Mouse (Mus musculus): Measurements from ENCODE around the gene Cpb2.
A peak's percentile ranks its signal among the peaks of the same experiment; 100 is the strongest.

The Cpb2 gene

GRCm38 (mm10) chr14:75246024-75247000 lies 4.2 kb downstream of the Cpb2 start:
- no peak for DNase-seq (ENCODE audit: low spot score)

- DNase-seq (ENCODE audit: low spot score) = no peak
Observed at GRCm38 (mm10) chr14:75250432-75250831, 8.3 kb downstream of the Cpb2 start.

GRCm38 (mm10) chr14:75256521-75256920 lies 14.4 kb downstream of the Cpb2 start:
- no peak for DNase-seq (ENCODE audit: low spot score)

DNA sequence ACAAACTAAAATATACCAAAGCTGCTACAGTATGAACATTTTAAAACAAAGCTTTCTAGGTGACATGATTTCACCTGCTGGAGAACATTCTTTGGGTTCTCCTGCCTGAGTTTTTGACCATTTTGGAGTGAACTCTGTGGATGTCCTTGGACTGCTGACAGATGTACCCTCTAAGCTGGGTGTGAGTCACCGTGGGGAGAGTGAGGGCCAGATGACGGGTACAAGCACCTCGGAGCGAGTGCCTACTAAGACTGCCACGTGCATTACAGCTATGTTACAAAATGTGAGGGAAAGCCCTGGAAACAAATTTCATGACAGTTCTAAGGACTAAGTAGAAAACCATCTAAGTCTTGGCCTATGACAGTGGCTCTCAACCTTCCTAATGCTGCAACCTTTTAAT lies 27.4 kb downstream of the Cpb2 start:
- no peak for DNase-seq (ENCODE audit: low spot score)

DNA sequence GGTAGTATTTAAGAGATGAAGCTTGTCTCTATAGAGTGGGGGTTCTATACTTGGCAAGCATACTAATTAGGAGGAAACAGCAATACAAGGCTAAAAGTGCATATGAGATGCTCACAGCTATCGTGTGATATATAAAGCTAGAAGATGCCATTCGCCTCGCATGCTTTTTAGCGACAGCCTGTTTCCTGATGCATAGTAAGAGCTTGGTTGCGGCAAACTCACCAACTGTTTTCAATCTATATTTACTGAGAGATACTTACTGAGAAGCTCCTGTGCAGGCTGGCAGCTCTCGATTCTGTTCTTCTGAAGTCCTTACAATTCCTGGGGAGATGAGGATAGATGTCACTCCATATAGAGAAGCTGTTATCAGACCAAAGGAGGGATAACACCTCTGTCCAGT lies 37.6 kb downstream of the Cpb2 start:
- DNase-seq (ENCODE audit: low spot score) = no peak

DNA sequence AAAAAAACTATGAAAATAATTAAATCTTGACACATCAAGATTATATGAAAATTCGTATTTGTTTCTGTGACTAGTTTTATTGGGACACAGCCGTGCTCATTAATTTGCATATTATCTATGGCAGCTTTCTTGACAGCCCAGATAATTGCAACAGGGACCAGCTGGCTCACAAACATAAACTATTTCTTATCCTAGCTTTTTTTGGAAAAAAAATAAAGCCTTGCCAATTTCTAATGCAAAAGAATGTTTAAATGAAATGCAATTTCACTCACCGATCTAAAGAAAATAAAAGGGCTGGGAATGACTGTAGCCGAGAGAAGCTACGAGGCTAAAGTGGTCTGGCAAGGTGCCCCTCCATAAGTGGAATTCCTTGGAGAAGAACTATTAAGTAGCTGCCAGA lies 38.3 kb downstream of the Cpb2 start:
- no peak for DNase-seq (ENCODE audit: low spot score)

GRCm38 (mm10) chr14:75283609-75284192 lies 41.6 kb downstream of the Cpb2 start:
- DNase-seq (ENCODE audit: low spot score) = peak; percentile 3

DNA sequence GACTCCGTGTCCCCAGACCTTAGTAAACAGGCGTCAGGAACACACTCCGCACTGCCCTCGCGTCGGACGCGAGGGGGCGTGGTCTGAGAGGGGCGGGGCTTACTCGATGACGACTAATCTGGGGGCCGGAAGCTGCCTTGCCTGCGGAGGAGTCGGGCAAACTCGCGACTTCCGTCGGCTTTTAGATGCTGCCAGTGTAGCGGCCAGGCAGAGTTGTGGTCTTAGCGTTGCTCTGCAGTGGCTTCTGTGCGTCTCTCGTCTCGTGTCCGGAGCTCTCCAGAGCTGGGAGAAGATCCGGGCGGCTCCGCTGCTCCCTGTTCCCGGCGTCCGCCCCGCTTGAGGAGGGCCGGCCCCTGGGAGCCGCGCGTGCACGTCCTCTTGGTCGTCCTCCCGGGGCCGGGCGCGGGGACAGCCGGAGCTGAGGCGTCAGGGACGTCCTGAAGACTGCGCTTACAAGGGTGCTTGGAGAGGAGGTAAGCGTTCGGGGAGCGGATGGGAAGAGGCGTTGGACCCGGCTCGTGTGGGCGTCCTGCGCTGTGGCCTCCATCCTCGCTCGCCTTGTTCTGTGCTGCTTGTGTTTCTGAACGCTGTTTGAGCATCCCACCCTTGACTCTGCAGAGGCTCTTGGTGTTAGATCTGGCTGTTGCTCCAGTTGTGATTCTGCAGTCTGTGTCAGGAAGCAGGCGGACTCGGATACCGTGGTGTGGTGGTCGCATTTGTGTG lies 42.3 kb downstream of the Cpb2 start, which contains the start of gene Zc3h13:
Zc3h13 (plus strand) TSS at position 181 of the 723 bp plus-strand sequence.
- peak; percentile 95 for DNase-seq (ENCODE audit: low spot score)

- DNase-seq (ENCODE audit: low spot score) = no peak
Observed at GRCm38 (mm10) chr14:75301081-75301480, 59.0 kb downstream of the Cpb2 start.

DNA sequence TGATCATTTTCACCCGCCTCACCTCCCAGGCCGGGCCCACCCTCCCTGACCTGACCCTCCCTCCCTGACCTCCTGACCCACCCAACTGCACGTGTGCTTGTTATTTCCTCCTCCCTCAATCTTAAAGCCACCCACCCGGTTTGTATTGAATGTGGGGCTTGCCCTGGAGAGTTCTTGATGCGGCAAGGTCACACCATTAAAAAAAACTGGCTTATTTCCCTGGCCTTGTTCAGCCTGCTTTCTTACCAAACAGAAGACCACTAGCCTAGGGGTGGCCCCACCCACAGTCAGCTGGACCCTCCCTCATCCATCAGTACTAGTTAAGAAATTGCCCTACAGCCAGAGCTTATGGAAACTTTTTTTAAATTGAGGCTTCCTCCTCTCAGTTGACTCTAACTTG lies 61.7 kb downstream of the Cpb2 start:
- no peak for DNase-seq (ENCODE audit: low spot score)

GRCm38 (mm10) chr14:75307855-75308254 lies 65.8 kb downstream of the Cpb2 start:
- DNase-seq (ENCODE audit: low spot score) = no peak

DNA sequence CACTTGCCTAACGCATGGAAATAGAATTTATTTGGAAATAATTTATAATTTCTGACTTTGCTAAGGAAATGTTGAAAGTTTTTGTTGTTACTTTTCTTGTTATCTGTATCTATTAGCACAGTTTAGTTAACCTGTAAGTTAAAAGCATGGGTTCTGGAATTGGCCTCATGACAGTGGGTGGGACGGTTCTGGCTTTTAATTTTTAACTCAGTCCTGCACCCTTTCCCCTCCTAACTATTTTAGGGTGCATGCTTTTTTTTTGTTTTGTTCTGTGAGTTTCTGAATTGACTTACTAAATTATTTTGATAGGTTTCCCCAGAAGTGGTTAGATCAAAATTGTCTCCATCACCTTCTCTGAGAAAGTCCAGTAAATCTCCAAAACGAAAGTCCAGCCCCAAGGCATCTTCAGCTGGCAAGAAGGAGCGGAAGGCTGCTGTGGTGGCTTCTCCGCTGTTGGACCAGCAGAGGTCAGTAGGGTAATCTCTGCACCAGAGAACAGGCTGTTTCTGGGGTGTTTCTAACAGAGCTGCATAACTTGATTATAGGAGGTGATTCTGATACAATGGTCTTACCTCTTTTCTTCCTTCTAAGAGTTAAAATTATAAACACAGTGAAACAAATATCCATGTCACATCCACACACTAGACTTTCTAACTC lies 67.4 kb downstream of the Cpb2 start:
- no peak for DNase-seq (ENCODE audit: low spot score)

- no peak for DNase-seq (ENCODE audit: low spot score)
Observed at GRCm38 (mm10) chr14:75314484-75314883, 72.4 kb downstream of the Cpb2 start.

DNA sequence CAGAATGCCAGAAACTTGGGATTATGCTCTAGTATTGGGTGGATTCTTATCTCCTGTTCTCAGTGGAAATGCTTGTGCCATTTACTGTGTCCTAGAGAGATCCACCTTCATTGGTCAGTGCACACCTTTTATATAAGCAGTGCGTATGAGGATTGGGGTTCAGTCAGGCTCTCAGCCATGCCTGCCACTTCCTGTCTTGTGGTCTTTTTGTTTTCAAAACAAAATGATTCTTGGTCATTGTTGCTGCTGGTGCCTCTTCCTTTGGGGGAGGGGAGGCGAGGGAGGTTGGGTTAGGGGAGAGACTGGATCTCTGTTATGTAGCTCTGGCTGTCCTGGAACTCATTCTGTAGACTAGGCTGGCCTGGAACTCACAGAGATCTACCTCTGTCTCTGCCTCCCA lies 76.6 kb downstream of the Cpb2 start:
- no peak for DNase-seq (ENCODE audit: low spot score)

DNA sequence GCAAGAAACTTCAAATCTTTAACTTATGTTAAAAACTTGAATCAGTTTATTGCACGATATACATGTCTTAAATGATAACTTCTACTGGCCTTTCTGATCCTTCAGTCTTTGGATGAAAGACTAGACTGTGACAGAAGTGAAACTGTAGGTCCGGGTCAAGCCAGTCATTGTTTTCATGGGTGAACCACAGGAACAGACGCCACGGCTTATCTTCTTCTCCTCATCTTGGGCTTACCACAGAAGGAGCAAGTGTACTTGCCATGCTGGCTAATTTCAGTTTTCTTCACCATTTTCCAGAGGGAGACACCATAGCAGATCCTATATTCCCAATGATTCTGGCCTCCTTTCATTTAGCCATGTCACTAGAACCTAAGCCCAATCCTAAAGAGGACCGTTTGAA lies 78.2 kb downstream of the Cpb2 start:
- DNase-seq (ENCODE audit: low spot score) = no peak

GRCm38 (mm10) chr14:75323354-75323753 lies 81.3 kb downstream of the Cpb2 start:
- no peak for DNase-seq (ENCODE audit: low spot score)

DNA sequence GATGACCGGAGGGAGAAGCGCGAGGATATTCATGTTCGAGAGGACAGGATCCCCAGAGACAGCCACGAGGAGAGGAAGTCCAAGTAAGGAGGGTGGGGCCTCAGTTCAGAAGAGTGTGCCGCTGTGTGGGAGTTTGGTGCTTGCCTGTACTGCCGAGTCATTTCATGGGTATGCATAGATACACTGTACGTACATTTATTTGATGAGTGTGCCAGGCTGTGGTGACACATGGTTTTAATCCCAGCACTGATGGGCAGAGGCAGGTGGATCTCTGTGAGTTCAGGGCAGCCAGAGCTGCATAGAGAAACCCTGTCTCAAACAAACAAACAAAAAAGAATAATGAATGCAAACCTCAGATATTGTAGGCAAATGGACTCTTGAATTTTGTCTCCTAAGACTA lies 86.0 kb downstream of the Cpb2 start:
- DNase-seq (ENCODE audit: low spot score) = no peak

DNA sequence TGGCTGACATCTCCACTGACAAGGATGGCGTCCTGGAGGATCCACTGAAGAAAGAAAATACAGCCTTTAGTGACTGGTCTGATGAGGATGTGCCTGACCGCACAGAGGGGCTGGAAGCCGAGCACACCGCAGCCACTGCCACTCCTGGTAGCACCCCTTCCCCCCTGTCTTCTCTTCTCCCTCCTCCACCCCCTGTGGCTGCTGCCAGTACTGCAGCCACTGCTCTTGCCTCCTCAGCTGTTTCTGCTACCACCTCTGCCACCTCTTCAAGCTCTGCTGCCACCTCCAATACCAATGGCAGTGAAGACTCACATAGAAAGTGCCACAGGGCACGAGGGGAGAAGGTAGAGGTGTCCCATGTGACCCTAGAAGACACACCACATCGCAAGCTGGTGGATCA lies 88.5 kb downstream of the Cpb2 start:
- no peak for DNase-seq (ENCODE audit: low spot score)

All from lung, postnatal 25 days (tissue).